Mouse (Mus musculus) hindbrain, embryonic 10.5 days (tissue): ENCODE measurements around the gene Cox8c. TPM values are rescaled to one million over a fixed set of nuclear protein-coding genes. Genes with fewer than 3 reads are reported as not detected.
A peak's percentile ranks its signal among the peaks of the same experiment; 100 is the strongest.

Experiments used
- DNase-seq: peaks from one replicate; pipeline ENCODE4 v3.0.0-alpha.2; 2017; ENCODE audit warnings: low spot score
- H3K27ac ChIP-seq: fragments of 300-500 bp; sonication (generic); 2 replicates; pipeline ENCODE4 v1.5.1; 2016; ENCODE audit warnings: mild to moderate bottlenecking, moderate library complexity
- H3K27me3 ChIP-seq: fragments of 300-500 bp; sonication (generic); 2 replicates; pipeline ENCODE4 v1.6.1; 2016; ENCODE audit warnings: mild to moderate bottlenecking; ENCODE audit not compliant: poor library complexity, insufficient read depth, severe bottlenecking
- H3K36me3 ChIP-seq: fragments of 300-500 bp; sonication (generic); 2 replicates; pipeline ENCODE4 v1.6.1; 2016; ENCODE audit warnings: mild to moderate bottlenecking, moderate library complexity
- H3K4me1 ChIP-seq: fragments of 300-500 bp; sonication (generic); replicated peaks from 2 replicates; pipeline ENCODE4 v1.6.1; 2016; ENCODE audit warnings: mild to moderate bottlenecking
- H3K4me3 ChIP-seq: fragments of 300-500 bp; sonication (generic); 2 replicates; pipeline ENCODE4 v1.5.1; 2016; ENCODE audit warnings: mild to moderate bottlenecking, moderate library complexity
- H3K9me3 ChIP-seq: fragments of 300-500 bp; sonication (generic); 2 replicates; pipeline ENCODE4 v1.6.1; 2016; ENCODE audit warnings: mild to moderate bottlenecking, moderate library complexity
- WGBS: fragments of 180-500 bp; shearing (Covaris S2); methylation state at CpG from one replicate; pipeline ENCODE4 v1.1.7; 2016; 5-methylcytosine and 5-hydroxymethylcytosine counted together
- polyA plus RNA-seq: library from polyadenylated mRNA; unstranded; fragments of >200 nt; fragmentation: Nextera tagmentation; extraction: Ambion mirVana; gene quantifications from 2 replicates; pipeline ENCODE4 v1.2.1, GENCODE M21; 2016

Gene Cox8c
- polyA plus RNA-seq, result not detected in 2 replicates

GRCm38 (mm10) chr12:102899091-102899490, at the start of gene Cox8c:
TSS of gene Cox8c (plus strand) at chr12:102899316.
- H3K36me3 ChIP-seq, result no peaks in the 10 kb centered on the region
- no peak for DNase-seq
- no peak within 1 kb of the TSS for H3K4me3 ChIP-seq
- H3K9me3 ChIP-seq, result no peaks in the 10 kb centered on the region
- 92% methylated on average over 17 of the region's 17 CpGs for whole genome bisulfite sequencing
- H3K4me1 ChIP-seq, result no peaks in the 10 kb centered on the region
- H3K27me3 ChIP-seq, result no peaks in the 10 kb centered on the region
- H3K27ac ChIP-seq, result no peak within 1 kb of the TSS

GRCm38 (mm10) chr12:102860806-102861205, 38.3 kb upstream of the Cox8c start:
- H3K36me3 ChIP-seq, result peaks cover 4% of the 10 kb centered on the region
- DNase-seq, result no peak

GRCm38 (mm10) chr12:102869802-102870201, 29.3 kb upstream of the Cox8c start:
- no peak for DNase-seq
- H3K27ac ChIP-seq, result no peak overlapping the region
- 95% methylated on average over 2 of the region's 2 CpGs for WGBS

More at GRCm38 (mm10) chr12:102860806-102861205, 38.3 kb upstream of the Cox8c start:
- H3K9me3 ChIP-seq, result no peaks in the 10 kb centered on the region
- no peak overlapping the region for H3K27ac ChIP-seq
- no peak overlapping the region for H3K4me3 ChIP-seq
- H3K27me3 ChIP-seq, result no peaks in the 10 kb centered on the region
- H3K4me1 ChIP-seq, result no peaks in the 10 kb centered on the region

GRCm38 (mm10) chr12:102870527-102870926, 28.6 kb upstream of the Cox8c start:
- no peak overlapping the region for H3K4me3 ChIP-seq
- 83% methylated on average over 1 of the region's 1 CpGs for WGBS
- no peak overlapping the region for H3K27ac ChIP-seq
- no peak for DNase-seq
- no peaks in the 10 kb centered on the region for H3K9me3 ChIP-seq
- H3K4me1 ChIP-seq, result peaks cover 2% of the 10 kb centered on the region; the same call in 1 of the 2 replicates
- no peaks in the 10 kb centered on the region for H3K27me3 ChIP-seq
- peaks cover 16% of the 10 kb centered on the region for H3K36me3 ChIP-seq

More at GRCm38 (mm10) chr12:102869802-102870201, 29.3 kb upstream of the Cox8c start:
- H3K36me3 ChIP-seq, result peaks cover 16% of the 10 kb centered on the region
- no peaks in the 10 kb centered on the region for H3K4me1 ChIP-seq
- H3K9me3 ChIP-seq, result no peaks in the 10 kb centered on the region
- no peak overlapping the region for H3K4me3 ChIP-seq
- H3K27me3 ChIP-seq, result no peaks in the 10 kb centered on the region

- DNase-seq, result peak; percentile 64
- 3% methylated on average over 70 of the region's 70 CpGs for WGBS
- Histone ChIP-seq H3K4me3 (peak overlapping the region; percentile 95), H3K36me3 (no peaks in the 10 kb centered on the region), H3K27ac (peak overlapping the region; percentile 98), H3K27me3 (no peaks in the 10 kb centered on the region), H3K4me1 (peaks cover 28% of the 10 kb centered on the region), H3K9me3 (no peaks in the 10 kb centered on the region)
Measured at GRCm38 (mm10) chr12:102877301-102878030, 21.6 kb upstream of the Cox8c start.

- peak within 1 kb of the TSS; percentile 98 for H3K27ac ChIP-seq
- DNase-seq, result peak; percentile 97
- no peaks in the 10 kb centered on the region for H3K9me3 ChIP-seq
- peak within 1 kb of the TSS; percentile 95 for H3K4me3 ChIP-seq
- WGBS, result under 1% methylated on average over 95 of the region's 95 CpGs
- H3K36me3 ChIP-seq, result no peaks in the 10 kb centered on the region
- H3K4me1 ChIP-seq, result peaks cover 28% of the 10 kb centered on the region
- no peaks in the 10 kb centered on the region for H3K27me3 ChIP-seq
Measured at GRCm38 (mm10) chr12:102878031-102878823, 20.9 kb upstream of the Cox8c start, which contains the start of gene Btbd7. TSS of gene Btbd7 (minus strand) at chr12:102878471.

GRCm38 (mm10) chr12:102878901-102879300, 20.2 kb upstream of the Cox8c start:
- Histone ChIP-seq H3K27ac (peak overlapping the region; percentile 98), H3K36me3 (no peaks in the 10 kb centered on the region), H3K27me3 (no peaks in the 10 kb centered on the region), H3K4me3 (peak overlapping the region; percentile 95), H3K9me3 (no peaks in the 10 kb centered on the region), H3K4me1 (peaks cover 28% of the 10 kb centered on the region)
- DNase-seq, result no peak
- WGBS, result 49% methylated on average over 7 of the region's 7 CpGs

GRCm38 (mm10) chr12:102885735-102886134, 13.4 kb upstream of the Cox8c start:
- no peak overlapping the region for H3K4me3 ChIP-seq
- H3K36me3 ChIP-seq, result no peaks in the 10 kb centered on the region
- H3K27me3 ChIP-seq, result no peaks in the 10 kb centered on the region
- no peak overlapping the region for H3K27ac ChIP-seq
- peaks cover 15% of the 10 kb centered on the region; the same call in 1 of the 2 replicates for H3K4me1 ChIP-seq
- 23% methylated on average over 5 of the region's 5 CpGs for WGBS
- DNase-seq, result peak; percentile 22
- H3K9me3 ChIP-seq, result no peaks in the 10 kb centered on the region

GRCm38 (mm10) chr12:102887366-102887765, 11.8 kb upstream of the Cox8c start:
- WGBS, result 55% methylated on average over 10 of the region's 10 CpGs
- Histone ChIP-seq H3K4me1 (peaks cover 15% of the 10 kb centered on the region; the same call in 1 of the 2 replicates), H3K27ac (no peak overlapping the region)

GRCm38 (mm10) chr12:102888568-102888967, 10.5 kb upstream of the Cox8c start:
- Histone ChIP-seq H3K27me3 (no peaks in the 10 kb centered on the region), H3K27ac (no peak overlapping the region), H3K4me3 (no peak overlapping the region), H3K4me1 (peaks cover 15% of the 10 kb centered on the region; the same call in 1 of the 2 replicates), H3K36me3 (no peaks in the 10 kb centered on the region), H3K9me3 (no peaks in the 10 kb centered on the region)
- WGBS, result 54% methylated on average over 5 of the region's 5 CpGs
- DNase-seq, result no peak

More at GRCm38 (mm10) chr12:102887366-102887765, 11.8 kb upstream of the Cox8c start:
- Histone ChIP-seq H3K4me3 (no peak overlapping the region), H3K27me3 (no peaks in the 10 kb centered on the region), H3K9me3 (no peaks in the 10 kb centered on the region), H3K36me3 (no peaks in the 10 kb centered on the region)
- no peak for DNase-seq

GRCm38 (mm10) chr12:102908191-102908590, 9.1 kb downstream of the Cox8c start:
- Histone ChIP-seq H3K4me1 (no peaks in the 10 kb centered on the region), H3K9me3 (no peaks in the 10 kb centered on the region), H3K27ac (no peak overlapping the region), H3K27me3 (no peaks in the 10 kb centered on the region), H3K4me3 (no peak overlapping the region), H3K36me3 (no peaks in the 10 kb centered on the region)
- DNase-seq, result no peak
- WGBS, result 51% methylated on average over 3 of the region's 3 CpGs

- Histone ChIP-seq H3K4me1 (no peaks in the 10 kb centered on the region), H3K4me3 (no peak overlapping the region), H3K27me3 (no peaks in the 10 kb centered on the region), H3K9me3 (no peaks in the 10 kb centered on the region), H3K36me3 (no peaks in the 10 kb centered on the region), H3K27ac (no peak overlapping the region)
- 94% methylated on average over 2 of the region's 2 CpGs for WGBS
- no peak for DNase-seq
Measured at GRCm38 (mm10) chr12:102916073-102916472, 17.0 kb downstream of the Cox8c start.

GRCm38 (mm10) chr12:102929764-102930163, 30.6 kb downstream of the Cox8c start:
- H3K36me3 ChIP-seq, result no peaks in the 10 kb centered on the region
- H3K4me1 ChIP-seq, result no peaks in the 10 kb centered on the region
- no peak overlapping the region for H3K27ac ChIP-seq
- no peaks in the 10 kb centered on the region for H3K9me3 ChIP-seq
- DNase-seq, result no peak
- WGBS, result 78% methylated on average over 4 of the region's 4 CpGs
- H3K4me3 ChIP-seq, result no peak overlapping the region
- H3K27me3 ChIP-seq, result no peaks in the 10 kb centered on the region
